Mouse (Mus musculus) heart, embryonic 10.5 days (tissue): Measurements from ENCODE around the gene P3h2. TPM values are rescaled to one million over a fixed set of nuclear protein-coding genes. Genes with fewer than 3 reads are reported as not detected.

Experiments
- DNase-seq: peaks from one replicate; pipeline ENCODE4 v3.0.0-alpha.2; 2017; ENCODE audit warnings: low spot score
- H3K27ac ChIP-seq: fragments of 300-500 bp; sonication (generic); 2 replicates; pipeline ENCODE4 v1.5.1; 2016; ENCODE audit warnings: mild to moderate bottlenecking
- H3K27me3 ChIP-seq: fragments of 300-500 bp; sonication (generic); 2 replicates; pipeline ENCODE4 v1.6.1; 2016; ENCODE audit warnings: mild to moderate bottlenecking; ENCODE audit not compliant: poor library complexity, insufficient read depth, severe bottlenecking
- H3K36me3 ChIP-seq: fragments of 300-500 bp; sonication (generic); 2 replicates; pipeline ENCODE4 v1.6.1; 2016; ENCODE audit warnings: mild to moderate bottlenecking, moderate library complexity
- H3K4me1 ChIP-seq: fragments of 300-500 bp; sonication (generic); 2 replicates; pipeline ENCODE4 v1.6.1; 2016; ENCODE audit warnings: mild to moderate bottlenecking
- H3K4me3 ChIP-seq: fragments of 300-500 bp; sonication (generic); 2 replicates; pipeline ENCODE4 v1.5.1; 2016; ENCODE audit warnings: mild to moderate bottlenecking, moderate library complexity
- H3K9me3 ChIP-seq: fragments of 300-500 bp; sonication (generic); 2 replicates; pipeline ENCODE4 v1.6.1; 2016; ENCODE audit warnings: mild to moderate bottlenecking, moderate library complexity
- WGBS: fragments of 180-500 bp; shearing (Covaris S2); methylation state at CpG from one replicate; pipeline ENCODE4 v1.1.7; 2016; 5-methylcytosine and 5-hydroxymethylcytosine counted together
- polyA plus RNA-seq: library from polyadenylated mRNA; unstranded; fragments of >200 nt; fragmentation: Nextera tagmentation; extraction: Ambion mirVana; gene quantifications from 2 replicates; pipeline ENCODE4 v1.2.1, GENCODE M21; 2016

Gene P3h2
- polyA plus RNA-seq, 1 experiment from 2014 or later, result 12.8 TPM

- 41% methylated on average over 5 of the region's 5 CpGs for WGBS
- peak; percentile 76 for DNase-seq
- H3K27ac ChIP-seq, result peak overlapping the region; percentile 68
These were observed 56.0 kb downstream of the P3h2 start for GRCm38 (mm10) chr16:26049393-26050087.

GRCm38 (mm10) chr16:26047870-26048269 lies 57.7 kb downstream of the P3h2 start:
- no peak for DNase-seq
- H3K4me1 ChIP-seq, result peaks cover 73% of the 10 kb centered on the region
- H3K36me3 ChIP-seq, result no peaks in the 10 kb centered on the region
- no peaks in the 10 kb centered on the region for H3K9me3 ChIP-seq
- WGBS, result 28% methylated on average over 3 of the region's 3 CpGs
- H3K27me3 ChIP-seq, result no peaks in the 10 kb centered on the region
- H3K4me3 ChIP-seq, result no peak overlapping the region
- H3K27ac ChIP-seq, result peak overlapping the region; percentile 68

More at GRCm38 (mm10) chr16:26049393-26050087, 56.0 kb downstream of the P3h2 start:
- no peak overlapping the region for H3K4me3 ChIP-seq
- H3K36me3 ChIP-seq, result no peaks in the 10 kb centered on the region
- no peaks in the 10 kb centered on the region for H3K27me3 ChIP-seq
- no peaks in the 10 kb centered on the region for H3K9me3 ChIP-seq
- peaks cover 78% of the 10 kb centered on the region for H3K4me1 ChIP-seq

- peak overlapping the region; percentile 68 for H3K27ac ChIP-seq
- peaks cover 68% of the 10 kb centered on the region for H3K4me1 ChIP-seq
- WGBS, result 58% methylated on average over 1 of the region's 1 CpGs
These were observed 58.2 kb downstream of the P3h2 start for GRCm38 (mm10) chr16:26047396-26047795.

GRCm38 (mm10) chr16:26041929-26042303 lies 63.7 kb downstream of the P3h2 start:
- WGBS, result 38% methylated on average over 2 of the region's 2 CpGs
- Histone ChIP-seq H3K4me3 (no peak overlapping the region), H3K36me3 (no peaks in the 10 kb centered on the region), H3K27ac (peak overlapping the region; percentile 77; the same call in 1 of the 2 replicates), H3K4me1 (peaks cover 30% of the 10 kb centered on the region), H3K27me3 (no peaks in the 10 kb centered on the region), H3K9me3 (no peaks in the 10 kb centered on the region)
- DNase-seq, result no peak

More at GRCm38 (mm10) chr16:26047396-26047795, 58.2 kb downstream of the P3h2 start:
- H3K27me3 ChIP-seq, result no peaks in the 10 kb centered on the region
- DNase-seq, result no peak
- no peak overlapping the region for H3K4me3 ChIP-seq
- H3K36me3 ChIP-seq, result no peaks in the 10 kb centered on the region
- H3K9me3 ChIP-seq, result no peaks in the 10 kb centered on the region

GRCm38 (mm10) chr16:26041021-26041928 lies 64.3 kb downstream of the P3h2 start:
- peak; percentile 78 for DNase-seq
- no peaks in the 10 kb centered on the region for H3K9me3 ChIP-seq
- H3K4me3 ChIP-seq, result peak overlapping the region; percentile 22
- no peaks in the 10 kb centered on the region for H3K27me3 ChIP-seq
- 20% methylated on average over 12 of the region's 12 CpGs for WGBS
- no peaks in the 10 kb centered on the region for H3K36me3 ChIP-seq
- H3K4me1 ChIP-seq, result peaks cover 30% of the 10 kb centered on the region
- peak overlapping the region; percentile 77 for H3K27ac ChIP-seq

- no peaks in the 10 kb centered on the region for H3K27me3 ChIP-seq
- H3K9me3 ChIP-seq, result no peaks in the 10 kb centered on the region
- H3K27ac ChIP-seq, result no peak overlapping the region
- WGBS, result 82% methylated on average over 3 of the region's 3 CpGs
- no peak overlapping the region for H3K4me3 ChIP-seq
- DNase-seq, result no peak
- no peaks in the 10 kb centered on the region for H3K36me3 ChIP-seq
- peaks cover 22% of the 10 kb centered on the region for H3K4me1 ChIP-seq
These were observed 66.3 kb downstream of the P3h2 start for GRCm38 (mm10) chr16:26039320-26039719.

- H3K4me3 ChIP-seq, result no peak overlapping the region
- peaks cover 7% of the 10 kb centered on the region; the same call in 1 of the 2 replicates for H3K36me3 ChIP-seq
- no peaks in the 10 kb centered on the region for H3K9me3 ChIP-seq
- peak overlapping the region; percentile 42; the same call in 1 of the 2 replicates for H3K27ac ChIP-seq
- no peaks in the 10 kb centered on the region for H3K27me3 ChIP-seq
- WGBS, result 63% methylated on average over 3 of the region's 3 CpGs
- DNase-seq, result no peak
- H3K4me1 ChIP-seq, result peaks cover under 1% of the 10 kb centered on the region; the same call in 1 of the 2 replicates
These were observed 70.1 kb downstream of the P3h2 start for GRCm38 (mm10) chr16:26035525-26035924.

- no peak overlapping the region for H3K4me3 ChIP-seq
- DNase-seq, result no peak
- peaks cover 7% of the 10 kb centered on the region; the same call in 1 of the 2 replicates for H3K36me3 ChIP-seq
- no peaks in the 10 kb centered on the region for H3K9me3 ChIP-seq
- no peaks in the 10 kb centered on the region; the same call in 1 of the 2 replicates for H3K4me1 ChIP-seq
- WGBS, result 71% methylated on average over 5 of the region's 5 CpGs
- no peaks in the 10 kb centered on the region for H3K27me3 ChIP-seq
- H3K27ac ChIP-seq, result peak overlapping the region; percentile 42; the same call in 1 of the 2 replicates
These were observed 70.5 kb downstream of the P3h2 start for GRCm38 (mm10) chr16:26035079-26035478.

- WGBS, result 67% methylated on average over 2 of the region's 2 CpGs
- H3K27ac ChIP-seq, result no peak overlapping the region
These were observed 76.1 kb downstream of the P3h2 start for GRCm38 (mm10) chr16:26029424-26030012.

GRCm38 (mm10) chr16:26026416-26026815 lies 79.2 kb downstream of the P3h2 start:
- Histone ChIP-seq H3K4me3 (no peak overlapping the region), H3K4me1 (peaks cover 21% of the 10 kb centered on the region), H3K9me3 (no peaks in the 10 kb centered on the region), H3K27ac (no peak overlapping the region), H3K36me3 (no peaks in the 10 kb centered on the region), H3K27me3 (no peaks in the 10 kb centered on the region)
- no peak for DNase-seq
- 81% methylated on average over 3 of the region's 3 CpGs for WGBS

More at GRCm38 (mm10) chr16:26029424-26030012, 76.1 kb downstream of the P3h2 start:
- no peak for DNase-seq
- no peaks in the 10 kb centered on the region for H3K27me3 ChIP-seq
- H3K4me1 ChIP-seq, result peaks cover 18% of the 10 kb centered on the region
- no peak overlapping the region for H3K4me3 ChIP-seq
- peaks cover 7% of the 10 kb centered on the region; the same call in 1 of the 2 replicates for H3K36me3 ChIP-seq
- H3K9me3 ChIP-seq, result no peaks in the 10 kb centered on the region

- Histone ChIP-seq H3K27ac (no peak overlapping the region), H3K9me3 (no peaks in the 10 kb centered on the region), H3K4me3 (no peak overlapping the region), H3K27me3 (no peaks in the 10 kb centered on the region), H3K4me1 (peaks cover 21% of the 10 kb centered on the region), H3K36me3 (no peaks in the 10 kb centered on the region; the same call in 1 of the 2 replicates)
- no peak for DNase-seq
- WGBS, result 87% methylated on average over 5 of the region's 5 CpGs
These were observed 81.0 kb downstream of the P3h2 start for GRCm38 (mm10) chr16:26024543-26024942.

GRCm38 (mm10) chr16:26023352-26023751 lies 82.2 kb downstream of the P3h2 start:
- Histone ChIP-seq H3K4me3 (no peak overlapping the region), H3K27me3 (no peaks in the 10 kb centered on the region), H3K4me1 (peaks cover 21% of the 10 kb centered on the region), H3K27ac (no peak overlapping the region), H3K9me3 (no peaks in the 10 kb centered on the region), H3K36me3 (no peaks in the 10 kb centered on the region; the same call in 1 of the 2 replicates)
- WGBS, result 86% methylated on average over 4 of the region's 4 CpGs
- DNase-seq, result no peak
